Mouse (Mus musculus) limb, embryonic 12.5 days (tissue): ENCODE data around the gene Kat7. TPM values are rescaled to one million over a fixed set of nuclear protein-coding genes. Genes with fewer than 3 reads are reported as not detected.

Experiments used
- ATAC-seq: fragments of 200-750 bp; cut with Nextera tagmentation; 2 replicates; pipeline ENCODE4 v1.8.0; 2017; ENCODE audit warnings: low read depth, moderate TSS enrichment; ENCODE audit not compliant: insufficient number of reproducible peaks, insufficient read depth, low FRiP score, low TSS enrichment
- H3K27ac ChIP-seq: fragments of 300-500 bp; sonication (generic); 2 replicates; pipeline ENCODE4 v1.5.1; 2016; ENCODE audit warnings: mild to moderate bottlenecking, moderate library complexity
- H3K27me3 ChIP-seq: fragments of 300-500 bp; sonication (generic); 2 replicates; pipeline ENCODE4 v1.6.1; 2016; ENCODE audit warnings: mild to moderate bottlenecking, moderate library complexity
- H3K36me3 ChIP-seq: fragments of 300-500 bp; sonication (generic); 2 replicates; pipeline ENCODE4 v1.6.1; 2016; ENCODE audit warnings: mild to moderate bottlenecking, moderate library complexity
- H3K4me1 ChIP-seq: fragments of 300-500 bp; sonication (generic); replicated peaks from 2 replicates; pipeline ENCODE4 v1.6.1; 2016
- H3K4me2 ChIP-seq: fragments of 300-500 bp; sonication (generic); 2 replicates; pipeline ENCODE4 v1.6.1; 2016; ENCODE audit warnings: mild to moderate bottlenecking, moderate library complexity
- H3K4me3 ChIP-seq: fragments of 300-500 bp; sonication (generic); replicated peaks from 2 replicates; pipeline ENCODE4 v1.5.1; 2016; ENCODE audit warnings: mild to moderate bottlenecking
- H3K9ac ChIP-seq: fragments of 300-500 bp; sonication (generic); replicated peaks from 2 replicates; pipeline ENCODE4 v1.6.1; 2016; ENCODE audit warnings: mild to moderate bottlenecking, moderate library complexity
- H3K9me3 ChIP-seq: fragments of 300-500 bp; sonication (generic); 2 replicates; pipeline ENCODE4 v1.6.1; 2016; ENCODE audit warnings: mild to moderate bottlenecking, moderate library complexity
- WGBS: fragments of 180-500 bp; shearing (Covaris S2); methylation state at CpG from one replicate; pipeline ENCODE4 v1.1.7; 2016; 5-methylcytosine and 5-hydroxymethylcytosine counted together
- polyA plus RNA-seq: library from polyadenylated mRNA; unstranded; fragments of >200 nt; fragmentation: Nextera tagmentation; extraction: Ambion mirVana; gene quantifications from 2 replicates; pipeline ENCODE4 v1.2.1, GENCODE M21; 2016

Gene Kat7
- 77.7 and 79.4 TPM in 2 replicates for polyA plus RNA-seq

DNA sequence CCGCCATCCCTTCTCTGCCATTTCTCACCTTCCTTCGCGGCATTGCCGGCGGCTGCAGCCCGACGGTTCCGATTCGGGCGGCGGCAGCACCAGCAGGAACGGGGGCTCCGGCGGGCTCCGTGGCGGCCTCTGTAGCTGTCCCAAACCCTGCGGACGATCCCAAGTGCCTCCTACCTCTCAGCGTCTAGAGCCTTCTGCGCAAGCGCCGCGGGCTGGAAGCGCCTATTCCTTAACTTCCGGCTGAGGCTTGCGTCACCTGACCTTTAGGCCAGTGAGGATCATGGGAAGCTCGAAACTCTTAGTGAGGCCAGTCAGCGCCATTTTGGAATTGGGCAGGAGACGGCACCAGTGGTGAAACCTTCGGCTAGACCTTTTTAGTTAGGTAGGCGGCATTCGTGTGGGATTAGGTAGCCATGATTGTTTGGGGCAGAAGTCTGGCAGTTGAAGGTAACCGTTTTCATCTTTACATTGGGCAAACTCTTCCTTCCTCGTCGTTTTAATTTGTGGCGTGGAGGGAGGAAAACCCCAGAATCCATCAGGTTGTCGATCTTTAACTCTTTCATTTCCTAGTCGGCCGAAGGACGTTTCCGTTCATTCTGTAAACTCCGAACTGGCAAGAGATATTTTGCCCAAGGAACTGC is at the start of gene Kat7:
Gene Kat7, minus strand, starts transcription at position 240 of the 641 bp plus-strand sequence.
- Histone ChIP-seq H3K9me3 (no peaks in the 10 kb centered on the region), H3K9ac (peak within 1 kb of the TSS; percentile 93), H3K27ac (peak within 1 kb of the TSS; percentile 95), H3K4me3 (peak within 1 kb of the TSS; percentile 85), H3K4me2 (peak within 1 kb of the TSS; percentile 82), H3K4me1 (peaks cover 18% of the 10 kb centered on the region), H3K36me3 (peaks cover 14% of the 10 kb centered on the region), H3K27me3 (no peaks in the 10 kb centered on the region)
- WGBS: under 1% methylated on average over 42 of the region's 42 CpGs
- peak; percentile 93 for ATAC-seq

DNA sequence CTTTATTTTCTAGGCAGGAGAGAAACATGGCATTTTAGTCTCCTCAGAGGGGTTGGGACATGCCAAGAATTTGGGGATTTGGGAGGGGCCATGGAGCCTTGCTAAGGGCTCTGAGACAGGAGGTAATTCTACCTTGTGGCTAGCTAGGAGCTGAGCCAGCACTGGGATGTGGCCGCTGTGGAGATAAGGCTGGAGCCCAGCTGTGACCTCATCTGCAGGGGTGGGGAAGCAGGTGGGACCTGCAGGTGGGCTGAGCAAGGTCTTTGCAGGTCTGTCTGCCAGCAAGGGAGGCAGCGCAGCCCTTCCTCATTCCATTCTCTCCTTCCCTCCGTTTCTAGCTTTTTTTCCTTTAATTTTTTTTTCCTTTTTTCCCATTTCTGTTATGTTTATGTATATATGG is 48.2 kb upstream of the Kat7 start:
- WGBS: 54% methylated on average over 3 of the region's 3 CpGs

GRCm38 (mm10) chr11:95356469-95357273 is 46.6 kb upstream of the Kat7 start:
- peak overlapping the region; percentile 5; the same call in 1 of the 2 replicates for H3K27ac ChIP-seq
- no peaks in the 10 kb centered on the region for H3K9me3 ChIP-seq
- no peak overlapping the region for H3K4me2 ChIP-seq
- ATAC-seq: no peak
- no peak overlapping the region for H3K9ac ChIP-seq
- H3K27me3 ChIP-seq: no peaks in the 10 kb centered on the region
- H3K4me3 ChIP-seq: no peak overlapping the region
- peaks cover 6% of the 10 kb centered on the region; the same call in 1 of the 2 replicates for H3K4me1 ChIP-seq
- peaks cover 27% of the 10 kb centered on the region; the same call in 1 of the 2 replicates for H3K36me3 ChIP-seq
- 81% methylated on average over 17 of the region's 17 CpGs for WGBS

More for the DNA sequence above, 48.2 kb upstream of the Kat7 start:
- no peak for ATAC-seq
- Histone ChIP-seq H3K9me3 (no peaks in the 10 kb centered on the region), H3K4me1 (peaks cover 6% of the 10 kb centered on the region; the same call in 1 of the 2 replicates), H3K9ac (no peak overlapping the region), H3K4me3 (no peak overlapping the region), H3K27me3 (no peaks in the 10 kb centered on the region), H3K27ac (no peak overlapping the region), H3K4me2 (no peak overlapping the region), H3K36me3 (peaks cover 21% of the 10 kb centered on the region; the same call in 1 of the 2 replicates)

DNA sequence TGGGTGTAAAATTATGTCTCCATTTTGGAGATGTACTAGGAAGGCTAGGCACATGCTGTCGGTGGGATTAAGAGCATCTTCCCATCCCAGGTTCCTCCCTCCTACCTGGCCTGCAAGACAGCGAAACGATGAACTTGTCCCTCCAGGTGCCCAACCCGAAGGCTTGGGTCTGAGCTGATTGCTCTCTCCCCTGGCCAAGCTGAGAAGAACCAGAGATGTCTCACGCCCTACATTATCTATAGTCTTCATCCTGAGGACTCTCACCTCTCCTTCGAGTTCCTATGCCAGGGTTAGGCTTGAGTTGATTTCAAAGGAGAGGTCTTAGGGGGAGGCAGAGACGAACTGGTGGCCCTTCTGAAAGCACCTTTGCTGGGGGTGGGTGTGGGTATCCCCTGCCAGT is 46.0 kb upstream of the Kat7 start:
- H3K27ac ChIP-seq: peak overlapping the region; percentile 5; the same call in 1 of the 2 replicates
- WGBS: 94% methylated on average over 7 of the region's 7 CpGs
- H3K4me1 ChIP-seq: peaks cover 6% of the 10 kb centered on the region; the same call in 1 of the 2 replicates
- peaks cover 31% of the 10 kb centered on the region; the same call in 1 of the 2 replicates for H3K36me3 ChIP-seq
- H3K9me3 ChIP-seq: no peaks in the 10 kb centered on the region
- no peak overlapping the region for H3K4me3 ChIP-seq
- no peaks in the 10 kb centered on the region for H3K27me3 ChIP-seq
- no peak overlapping the region for H3K4me2 ChIP-seq
- no peak overlapping the region for H3K9ac ChIP-seq
- ATAC-seq: no peak

- H3K27me3 ChIP-seq: no peaks in the 10 kb centered on the region
- peaks cover 34% of the 10 kb centered on the region; the same call in 1 of the 2 replicates for H3K36me3 ChIP-seq
- WGBS: 99% methylated on average over 5 of the region's 5 CpGs
- H3K4me1 ChIP-seq: peaks cover 6% of the 10 kb centered on the region; the same call in 1 of the 2 replicates
- no peaks in the 10 kb centered on the region for H3K9me3 ChIP-seq
- no peak overlapping the region for H3K9ac ChIP-seq
- H3K4me3 ChIP-seq: no peak overlapping the region
- H3K27ac ChIP-seq: no peak overlapping the region
- no peak for ATAC-seq
- no peak overlapping the region for H3K4me2 ChIP-seq
Observed at GRCm38 (mm10) chr11:95355661-95356011, 45.6 kb upstream of the Kat7 start.

- Histone ChIP-seq H3K27ac (no peak overlapping the region), H3K9ac (no peak overlapping the region), H3K4me1 (peaks cover 6% of the 10 kb centered on the region), H3K4me2 (no peak overlapping the region), H3K9me3 (no peaks in the 10 kb centered on the region), H3K4me3 (no peak overlapping the region), H3K36me3 (peaks cover 34% of the 10 kb centered on the region; the same call in 1 of the 2 replicates), H3K27me3 (no peaks in the 10 kb centered on the region)
- 87% methylated on average over 12 of the region's 12 CpGs for WGBS
- ATAC-seq: no peak
Observed at GRCm38 (mm10) chr11:95354945-95355660, 45.1 kb upstream of the Kat7 start.

DNA sequence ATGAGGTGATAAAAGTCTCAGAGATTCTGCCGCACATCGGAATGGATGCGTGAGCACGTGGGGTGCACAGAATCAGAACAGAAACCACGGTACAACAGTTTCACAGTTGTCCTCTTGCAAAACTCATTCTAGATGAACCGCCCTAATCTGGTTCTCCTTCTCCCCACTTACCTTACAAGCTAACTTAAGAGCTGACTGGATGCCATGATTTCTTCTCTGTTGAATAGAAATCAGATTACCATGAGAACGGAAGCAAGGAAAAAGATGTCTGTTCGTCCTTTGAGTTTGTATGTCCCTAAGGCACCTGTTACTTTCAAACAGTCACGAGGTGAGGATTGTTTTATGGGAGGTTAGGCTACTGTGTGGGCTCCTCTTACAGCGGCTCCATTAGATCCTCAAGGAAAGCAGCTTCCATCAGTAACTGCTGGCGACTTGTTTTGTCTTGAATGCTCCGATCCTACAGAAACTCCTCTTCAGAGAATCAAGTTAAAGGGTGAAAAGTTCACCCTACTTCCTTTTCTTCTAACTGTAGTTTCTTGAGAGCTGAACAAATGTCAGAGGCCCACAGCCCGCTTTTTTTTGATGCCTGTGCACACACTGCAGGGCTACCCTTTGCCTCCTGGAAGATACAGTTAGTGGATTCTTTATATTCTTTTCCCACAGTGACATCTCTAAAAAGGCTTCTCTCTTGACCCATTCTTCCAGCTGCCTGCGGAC is 44.3 kb upstream of the Kat7 start:
- H3K4me3 ChIP-seq: no peak overlapping the region
- no peaks in the 10 kb centered on the region for H3K9me3 ChIP-seq
- no peaks in the 10 kb centered on the region for H3K27me3 ChIP-seq
- no peak overlapping the region for H3K4me2 ChIP-seq
- no peak overlapping the region for H3K9ac ChIP-seq
- H3K4me1 ChIP-seq: peaks cover 6% of the 10 kb centered on the region
- H3K36me3 ChIP-seq: peaks cover 34% of the 10 kb centered on the region; the same call in 1 of the 2 replicates
- WGBS: 84% methylated on average over 14 of the region's 14 CpGs
- ATAC-seq: no peak
- H3K27ac ChIP-seq: no peak overlapping the region

- Histone ChIP-seq H3K36me3 (peaks cover 44% of the 10 kb centered on the region), H3K9ac (no peak overlapping the region), H3K27ac (no peak overlapping the region), H3K4me2 (no peak overlapping the region), H3K9me3 (no peaks in the 10 kb centered on the region), H3K27me3 (no peaks in the 10 kb centered on the region), H3K4me1 (peaks cover 3% of the 10 kb centered on the region), H3K4me3 (no peak overlapping the region)
- ATAC-seq: no peak
- 94% methylated on average over 9 of the region's 9 CpGs for WGBS
Observed at GRCm38 (mm10) chr11:95353226-95353625, 43.2 kb upstream of the Kat7 start.

DNA sequence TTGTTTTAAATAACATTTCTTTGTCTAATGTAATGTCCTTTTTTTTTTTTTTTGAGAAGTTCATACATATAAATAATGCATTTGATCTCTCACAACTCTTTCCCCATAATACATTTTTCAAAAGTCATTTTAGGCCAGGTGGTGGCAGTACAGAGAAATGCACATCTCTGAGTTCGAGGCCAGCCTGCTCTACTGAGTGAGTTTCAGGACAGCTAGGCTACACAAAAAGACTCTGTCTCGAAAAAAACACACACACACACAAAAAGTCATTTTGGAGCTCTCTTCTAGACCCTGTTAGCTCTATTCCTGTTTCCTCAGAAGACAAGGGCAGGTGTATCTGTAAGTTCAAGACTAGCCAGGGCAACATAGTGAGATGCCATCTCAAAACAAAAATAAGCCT is 42.6 kb upstream of the Kat7 start:
- Histone ChIP-seq H3K27me3 (no peaks in the 10 kb centered on the region), H3K4me2 (no peak overlapping the region), H3K9me3 (no peaks in the 10 kb centered on the region), H3K4me3 (no peak overlapping the region), H3K36me3 (peaks cover 49% of the 10 kb centered on the region), H3K27ac (no peak overlapping the region), H3K9ac (no peak overlapping the region), H3K4me1 (peaks cover 3% of the 10 kb centered on the region)
- no peak for ATAC-seq
- 84% methylated on average over 2 of the region's 2 CpGs for WGBS

- 96% methylated on average over 3 of the region's 3 CpGs for WGBS
- H3K27ac ChIP-seq: no peak overlapping the region
Observed at GRCm38 (mm10) chr11:95350960-95351359, 40.9 kb upstream of the Kat7 start.

More at GRCm38 (mm10) chr11:95350960-95351359, 40.9 kb upstream of the Kat7 start:
- no peak for ATAC-seq
- Histone ChIP-seq H3K36me3 (peaks cover 51% of the 10 kb centered on the region), H3K9me3 (no peaks in the 10 kb centered on the region), H3K27me3 (no peaks in the 10 kb centered on the region), H3K4me3 (no peak overlapping the region), H3K4me2 (no peak overlapping the region), H3K4me1 (no peaks in the 10 kb centered on the region; the same call in 1 of the 2 replicates), H3K9ac (no peak overlapping the region)
